Mouse (Mus musculus): ENCODE measurements around the gene Gm11011. TPM values are rescaled to one million over a fixed set of nuclear protein-coding genes. Genes with fewer than 3 reads are reported as not detected.

The Gm11011 gene
- polyA plus RNA-seq, 1 experiment from 2014 or later: not detected

DNA sequence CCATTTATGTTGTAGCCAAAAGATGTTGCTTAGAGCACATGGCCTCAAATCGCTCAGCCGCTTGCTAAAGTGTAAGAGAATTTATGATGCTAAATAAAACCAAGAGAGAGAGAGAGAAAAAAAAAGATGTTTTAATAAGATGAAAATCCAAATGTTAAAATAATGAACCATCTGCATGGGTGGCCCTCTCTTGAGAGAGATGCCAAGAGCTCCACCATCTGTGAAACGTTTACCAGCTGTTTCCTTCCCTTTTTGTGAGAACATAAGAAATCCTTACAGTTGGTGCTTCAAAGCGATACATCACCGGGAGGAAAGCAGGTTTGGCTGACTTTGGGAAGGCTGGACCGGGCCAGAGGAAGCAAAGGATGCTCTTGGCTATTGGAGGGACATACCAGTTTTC is 12.6 kb upstream of the Gm11011 start:
- Histone ChIP-seq H3K27me3 (ENCODE audit: control insufficient read depth, insufficient read depth, low read length) (no peaks in the 10 kb centered on the region), H3K27ac (replicated peaks; ENCODE audit: low read depth, low read length) (no peak overlapping the region), H3K36me3 (ENCODE audit: control insufficient read depth, insufficient read depth, low read length) (no peaks in the 10 kb centered on the region), H3K9me3 (ENCODE audit: control insufficient read depth, low read length) (no peaks in the 10 kb centered on the region), H3K9ac (ENCODE audit: low read length) (no peak overlapping the region), H3K4me2 (ENCODE audit: low read depth, severe bottlenecking) (no peak overlapping the region), H3K4me1 (ENCODE audit: control insufficient read depth, insufficient read depth, low read length) (no peaks in the 10 kb centered on the region), H3K4me3 (ENCODE audit: low read depth, low read length) (no peak overlapping the region)
- ATAC-seq (ENCODE audit: insufficient number of reproducible peaks, low FRiP score, low TSS enrichment, low read depth) (no peak), DNase-seq (ENCODE audit: low spot score) (no peak)
- 63% methylated on average over 6 of the region's 6 CpGs for WGBS

DNA sequence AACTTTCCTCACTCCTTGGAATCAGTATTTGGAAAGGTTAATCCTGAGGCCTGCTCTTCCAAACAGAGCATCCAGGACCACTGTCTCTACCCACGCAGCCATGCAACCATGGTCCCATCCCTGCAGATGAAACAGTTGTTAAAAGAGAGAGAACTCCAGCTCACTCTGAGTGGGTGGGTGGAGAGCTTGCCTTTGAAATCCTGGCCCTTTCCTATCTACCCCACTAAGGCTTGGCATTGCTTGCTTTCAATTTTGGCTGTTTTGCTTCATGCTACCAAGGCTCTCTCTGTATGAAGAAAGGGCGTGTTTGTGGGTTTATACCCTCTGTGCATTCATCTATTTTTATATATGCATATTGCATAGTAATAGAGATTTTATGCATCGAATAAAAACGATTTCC is 12.0 kb upstream of the Gm11011 start:
- no peak for ATAC-seq (ENCODE audit: insufficient number of reproducible peaks, low FRiP score, low TSS enrichment, low read depth)
- Histone ChIP-seq H3K4me3 (ENCODE audit: low read depth, low read length) (no peak overlapping the region), H3K27ac (replicated peaks; ENCODE audit: low read depth, low read length) (no peak overlapping the region), H3K4me1 (ENCODE audit: control insufficient read depth, insufficient read depth, low read length) (no peaks in the 10 kb centered on the region), H3K9ac (ENCODE audit: low read length) (no peak overlapping the region), H3K27me3 (ENCODE audit: control insufficient read depth, insufficient read depth, low read length) (no peaks in the 10 kb centered on the region), H3K4me2 (ENCODE audit: low read depth, severe bottlenecking) (no peak overlapping the region), H3K36me3 (ENCODE audit: control insufficient read depth, insufficient read depth, low read length) (no peaks in the 10 kb centered on the region), H3K9me3 (ENCODE audit: control insufficient read depth, low read length) (no peaks in the 10 kb centered on the region)
- 90% methylated on average over 4 of the region's 4 CpGs for WGBS
- DNase-seq (ENCODE audit: low spot score): no peak

DNA sequence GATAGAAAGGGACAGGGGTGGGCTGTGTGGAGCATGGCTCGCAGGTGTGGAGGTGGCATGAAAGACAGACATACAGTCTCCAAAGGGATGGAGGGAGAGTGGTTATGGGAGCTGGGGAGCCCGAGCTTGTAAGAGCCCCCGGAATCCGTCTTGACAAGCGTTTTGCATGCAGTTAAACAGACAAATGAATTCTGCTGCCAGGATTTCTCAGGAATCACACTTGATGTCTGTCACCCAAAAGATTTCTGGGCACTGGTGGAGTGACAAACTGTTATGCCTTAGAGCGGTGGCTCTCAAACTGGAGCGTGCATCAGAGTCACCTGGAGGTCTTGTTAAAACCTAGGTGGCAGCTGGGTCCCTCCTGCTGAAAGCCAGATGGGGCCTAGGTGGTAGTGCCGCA is 10.4 kb upstream of the Gm11011 start:
- Histone ChIP-seq H3K4me2 (ENCODE audit: low read depth, severe bottlenecking) (no peak overlapping the region), H3K4me3 (ENCODE audit: low read depth, low read length) (no peak overlapping the region), H3K27ac (replicated peaks; ENCODE audit: low read depth, low read length) (no peak overlapping the region), H3K9me3 (ENCODE audit: control insufficient read depth, low read length) (no peaks in the 10 kb centered on the region), H3K4me1 (ENCODE audit: control insufficient read depth, insufficient read depth, low read length) (no peaks in the 10 kb centered on the region), H3K9ac (ENCODE audit: low read length) (no peak overlapping the region), H3K27me3 (ENCODE audit: control insufficient read depth, insufficient read depth, low read length) (no peaks in the 10 kb centered on the region), H3K36me3 (ENCODE audit: control insufficient read depth, insufficient read depth, low read length) (no peaks in the 10 kb centered on the region)
- DNase-seq (ENCODE audit: low spot score): no peak
- 89% methylated on average over 8 of the region's 8 CpGs for WGBS
- no peak for ATAC-seq (ENCODE audit: insufficient number of reproducible peaks, low FRiP score, low TSS enrichment, low read depth)

DNA sequence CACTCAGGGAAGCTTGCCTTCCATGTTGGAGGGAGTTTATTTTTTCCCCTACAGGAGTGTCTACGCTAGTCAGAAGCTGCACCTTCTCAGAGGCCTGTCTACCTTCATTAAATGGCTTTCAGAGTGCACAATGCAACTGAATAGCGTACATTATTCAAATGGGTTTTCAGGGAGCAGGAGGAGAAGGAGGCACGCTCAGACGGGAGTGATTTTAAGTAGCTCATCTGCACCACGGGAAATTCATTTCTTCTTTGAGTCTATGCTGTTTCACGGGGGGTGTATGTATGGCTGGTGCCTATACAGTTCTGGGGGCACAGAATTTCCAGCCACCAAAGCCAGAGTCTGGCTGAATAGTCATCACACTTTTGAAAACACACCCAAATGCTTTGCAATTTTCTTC is 9.8 kb upstream of the Gm11011 start:
- Histone ChIP-seq H3K4me2 (ENCODE audit: low read depth, severe bottlenecking) (no peak overlapping the region), H3K36me3 (ENCODE audit: control insufficient read depth, insufficient read depth, low read length) (no peaks in the 10 kb centered on the region), H3K27me3 (ENCODE audit: control insufficient read depth, insufficient read depth, low read length) (no peaks in the 10 kb centered on the region), H3K27ac (replicated peaks; ENCODE audit: low read depth, low read length) (no peak overlapping the region), H3K9ac (ENCODE audit: low read length) (no peak overlapping the region), H3K4me1 (ENCODE audit: control insufficient read depth, insufficient read depth, low read length) (no peaks in the 10 kb centered on the region), H3K4me3 (ENCODE audit: low read depth, low read length) (no peak overlapping the region), H3K9me3 (ENCODE audit: control insufficient read depth, low read length) (no peaks in the 10 kb centered on the region)
- no peak for DNase-seq (ENCODE audit: low spot score)
- no peak for ATAC-seq (ENCODE audit: insufficient number of reproducible peaks, low FRiP score, low TSS enrichment, low read depth)
- WGBS: 85% methylated on average over 6 of the region's 6 CpGs

DNA sequence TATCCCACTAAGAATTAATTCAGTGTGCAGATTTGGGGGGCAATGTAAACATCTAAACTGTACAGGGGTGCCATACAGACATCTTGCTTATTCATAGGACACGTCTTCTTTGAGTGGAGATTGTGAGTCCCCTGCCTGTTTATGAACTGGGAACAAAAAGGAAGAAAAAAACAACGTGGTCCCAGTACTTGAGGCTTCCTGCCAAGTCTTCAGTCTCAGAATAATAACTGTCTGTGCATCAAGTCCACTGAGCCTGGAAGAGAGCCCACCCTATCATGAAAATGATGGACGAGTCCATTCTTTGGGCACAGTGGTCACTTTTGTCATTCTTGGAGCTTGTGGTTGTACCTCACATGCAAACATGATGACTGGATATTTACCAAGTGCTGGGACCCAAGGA is 6.2 kb upstream of the Gm11011 start:
- DNase-seq (ENCODE audit: low spot score) (no peak), ATAC-seq (ENCODE audit: insufficient number of reproducible peaks, low FRiP score, low TSS enrichment, low read depth) (no peak)
- H3K9ac ChIP-seq (ENCODE audit: low read length): no peak overlapping the region
- no peak overlapping the region for H3K4me2 ChIP-seq (ENCODE audit: low read depth, severe bottlenecking)
- no peaks in the 10 kb centered on the region for H3K36me3 ChIP-seq (ENCODE audit: control insufficient read depth, insufficient read depth, low read length)
- no peak overlapping the region for H3K4me3 ChIP-seq (ENCODE audit: low read depth, low read length)
- H3K27ac ChIP-seq (replicated peaks; ENCODE audit: low read depth, low read length): no peak overlapping the region
- WGBS: 89% methylated on average over 3 of the region's 3 CpGs
- H3K27me3 ChIP-seq (ENCODE audit: control insufficient read depth, insufficient read depth, low read length): no peaks in the 10 kb centered on the region
- no peaks in the 10 kb centered on the region for H3K4me1 ChIP-seq (ENCODE audit: control insufficient read depth, insufficient read depth, low read length)
- no peaks in the 10 kb centered on the region for H3K9me3 ChIP-seq (ENCODE audit: control insufficient read depth, low read length)

DNA sequence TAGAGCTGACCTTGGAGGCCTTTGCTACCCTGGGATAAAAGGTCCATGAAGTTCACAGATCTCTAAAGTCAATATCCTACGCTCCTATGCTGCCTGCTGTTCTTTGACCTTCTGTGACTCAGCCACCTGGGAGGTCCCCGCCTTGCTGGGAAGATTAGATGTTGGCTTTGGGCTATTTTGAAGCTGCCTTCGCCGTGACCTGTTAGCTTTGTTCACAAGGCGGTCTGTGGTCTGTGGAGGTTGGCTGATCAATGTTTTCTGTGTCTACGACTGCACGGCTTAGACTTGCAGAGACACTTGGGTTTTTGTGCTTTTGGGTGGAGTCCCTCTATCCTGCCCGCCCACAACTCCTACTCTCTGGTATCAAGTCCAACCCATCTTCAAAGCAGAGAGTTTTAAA is 2.9 kb upstream of the Gm11011 start:
- Histone ChIP-seq H3K9ac (ENCODE audit: low read length) (no peak overlapping the region), H3K9me3 (ENCODE audit: control insufficient read depth, low read length) (no peaks in the 10 kb centered on the region), H3K27me3 (ENCODE audit: control insufficient read depth, insufficient read depth, low read length) (no peaks in the 10 kb centered on the region), H3K27ac (replicated peaks; ENCODE audit: low read depth, low read length) (no peak overlapping the region), H3K4me1 (ENCODE audit: control insufficient read depth, insufficient read depth, low read length) (no peaks in the 10 kb centered on the region), H3K36me3 (ENCODE audit: control insufficient read depth, insufficient read depth, low read length) (no peaks in the 10 kb centered on the region), H3K4me3 (ENCODE audit: low read depth, low read length) (no peak overlapping the region), H3K4me2 (ENCODE audit: low read depth, severe bottlenecking) (no peak overlapping the region)
- no peak for DNase-seq (ENCODE audit: low spot score)
- 78% methylated on average over 8 of the region's 8 CpGs for WGBS
- no peak for ATAC-seq (ENCODE audit: insufficient number of reproducible peaks, low FRiP score, low TSS enrichment, low read depth)

DNA sequence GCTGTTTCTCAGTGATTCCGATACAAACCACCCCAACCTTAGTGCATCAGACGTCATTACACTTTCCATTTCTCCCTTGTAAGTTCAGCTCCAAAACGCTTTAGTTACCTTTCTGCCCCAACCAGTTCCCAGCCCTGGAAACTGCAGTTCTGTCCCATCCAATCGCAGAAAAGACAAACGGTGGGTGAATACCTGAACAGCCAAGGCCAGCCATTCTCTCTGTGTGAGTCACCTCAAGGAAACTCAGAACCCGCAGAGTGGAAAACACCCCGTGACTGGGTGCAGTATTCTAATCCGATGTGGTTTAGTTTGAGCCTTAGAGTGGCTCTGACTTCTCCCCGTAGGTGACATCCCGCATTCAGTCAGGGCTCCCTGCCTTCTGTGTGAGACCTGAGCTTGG is 2.2 kb upstream of the Gm11011 start:
- ATAC-seq (ENCODE audit: insufficient number of reproducible peaks, low FRiP score, low TSS enrichment, low read depth): no peak

DNA sequence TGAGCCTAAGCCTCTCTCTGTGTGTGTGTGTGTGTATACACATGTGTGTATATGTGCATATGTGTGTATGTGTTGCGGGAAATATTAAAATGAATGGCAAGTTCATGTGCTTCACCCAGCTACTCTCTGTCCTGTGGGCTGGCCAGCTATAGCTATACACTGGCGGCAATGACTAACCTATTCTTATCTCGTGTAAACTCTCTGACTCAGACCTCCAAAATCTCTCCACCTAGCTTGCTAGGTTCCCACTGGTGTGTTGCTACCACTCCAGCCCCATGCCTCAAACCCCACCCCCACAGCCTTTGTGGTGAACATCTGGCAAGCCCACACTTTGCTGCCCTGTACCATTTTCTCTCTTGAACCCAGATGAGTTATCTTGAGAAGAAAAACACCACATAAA is 857 bp downstream of the Gm11011 start:
- Histone ChIP-seq H3K4me3 (ENCODE audit: low read depth, low read length) (no peak overlapping the region), H3K27ac (replicated peaks; ENCODE audit: low read depth, low read length) (no peak overlapping the region), H3K4me2 (ENCODE audit: low read depth, severe bottlenecking) (no peak overlapping the region), H3K36me3 (ENCODE audit: control insufficient read depth, insufficient read depth, low read length) (no peaks in the 10 kb centered on the region), H3K27me3 (ENCODE audit: control insufficient read depth, insufficient read depth, low read length) (no peaks in the 10 kb centered on the region), H3K4me1 (ENCODE audit: control insufficient read depth, insufficient read depth, low read length) (no peaks in the 10 kb centered on the region), H3K9ac (ENCODE audit: low read length) (no peak overlapping the region), H3K9me3 (ENCODE audit: control insufficient read depth, low read length) (no peaks in the 10 kb centered on the region)
- no peak for DNase-seq (ENCODE audit: low spot score)
- WGBS: 96% methylated on average over 3 of the region's 3 CpGs
- no peak for ATAC-seq (ENCODE audit: insufficient number of reproducible peaks, low FRiP score, low TSS enrichment, low read depth)

More for the DNA sequence above, 2.2 kb upstream of the Gm11011 start:
- no peak overlapping the region for H3K4me3 ChIP-seq (ENCODE audit: low read depth, low read length)
- no peaks in the 10 kb centered on the region for H3K4me1 ChIP-seq (ENCODE audit: control insufficient read depth, insufficient read depth, low read length)
- H3K4me2 ChIP-seq (ENCODE audit: low read depth, severe bottlenecking): no peak overlapping the region
- H3K27me3 ChIP-seq (ENCODE audit: control insufficient read depth, insufficient read depth, low read length): no peaks in the 10 kb centered on the region
- H3K9ac ChIP-seq (ENCODE audit: low read length): no peak overlapping the region
- WGBS: 93% methylated on average over 10 of the region's 10 CpGs
- no peaks in the 10 kb centered on the region for H3K9me3 ChIP-seq (ENCODE audit: control insufficient read depth, low read length)
- H3K36me3 ChIP-seq (ENCODE audit: control insufficient read depth, insufficient read depth, low read length): no peaks in the 10 kb centered on the region
- DNase-seq (ENCODE audit: low spot score): no peak
- H3K27ac ChIP-seq (replicated peaks; ENCODE audit: low read depth, low read length): no peak overlapping the region

DNA sequence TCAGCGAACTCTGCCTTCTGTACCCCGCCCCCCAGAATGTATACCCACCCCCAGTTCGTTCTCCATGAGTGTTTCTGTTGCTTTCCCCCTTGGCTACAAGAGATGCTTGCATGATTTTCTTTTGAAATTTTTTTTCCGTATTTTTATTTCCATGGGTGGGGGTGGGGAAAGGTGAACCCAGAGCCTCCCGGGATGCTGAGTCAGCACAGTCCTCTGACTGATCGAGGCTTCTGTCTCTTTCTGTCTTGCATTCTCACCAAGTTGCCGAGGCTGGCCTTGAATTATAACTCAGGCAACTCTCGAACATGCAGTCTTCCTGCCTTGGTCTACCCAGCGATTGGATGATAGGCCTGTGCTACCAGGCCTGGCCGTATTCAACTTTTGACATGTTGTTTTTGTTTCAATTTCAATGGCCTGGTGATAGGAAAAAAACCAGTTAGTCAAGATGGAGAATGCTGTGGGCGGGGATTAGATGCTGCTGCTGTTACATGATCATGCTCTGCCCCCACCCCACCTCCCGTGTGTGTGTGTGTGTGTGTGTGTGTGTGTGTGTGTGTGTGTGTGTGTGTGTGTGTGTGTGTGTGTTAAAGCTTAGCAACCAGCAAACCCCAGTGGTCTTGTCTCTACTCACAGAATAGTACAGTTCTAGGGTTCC is 1.8 kb downstream of the Gm11011 start:
- Histone ChIP-seq H3K4me1 (ENCODE audit: control insufficient read depth, insufficient read depth, low read length) (no peaks in the 10 kb centered on the region), H3K27me3 (ENCODE audit: control insufficient read depth, insufficient read depth, low read length) (no peaks in the 10 kb centered on the region), H3K9me3 (ENCODE audit: control insufficient read depth, low read length) (no peaks in the 10 kb centered on the region), H3K4me3 (ENCODE audit: low read depth, low read length) (no peak overlapping the region), H3K4me2 (ENCODE audit: low read depth, severe bottlenecking) (no peak overlapping the region), H3K27ac (replicated peaks; ENCODE audit: low read depth, low read length) (no peak overlapping the region), H3K9ac (ENCODE audit: low read length) (no peak overlapping the region), H3K36me3 (ENCODE audit: control insufficient read depth, insufficient read depth, low read length) (no peaks in the 10 kb centered on the region)
- DNase-seq (ENCODE audit: low spot score) (no peak), ATAC-seq (ENCODE audit: insufficient number of reproducible peaks, low FRiP score, low TSS enrichment, low read depth) (no peak)
- 86% methylated on average over 12 of the region's 12 CpGs for WGBS
